Mouse (Mus musculus) limb, embryonic 10.5 days (tissue): ENCODE measurements around the gene Slfn2. TPM values are rescaled to one million over a fixed set of nuclear protein-coding genes. Genes with fewer than 3 reads are reported as not detected.
"Not testable (repeated sequence)": the region's sequence is repeated elsewhere in the genome, so short reads cannot be mapped to it uniquely, and the experiment has no call there.

Source experiments
- DNase-seq: peaks from one replicate; pipeline ENCODE4 v3.0.0-alpha.2; 2017; ENCODE audit warnings: low spot score
- H3K27ac ChIP-seq: fragments of 300-500 bp; sonication (generic); 2 replicates; pipeline ENCODE4 v1.5.1; 2016; ENCODE audit warnings: mild to moderate bottlenecking
- H3K27me3 ChIP-seq: fragments of 300-500 bp; sonication (generic); 2 replicates; pipeline ENCODE4 v1.6.1; 2016; ENCODE audit warnings: low read depth, mild to moderate bottlenecking; ENCODE audit not compliant: poor library complexity, severe bottlenecking
- H3K36me3 ChIP-seq: fragments of 300-500 bp; sonication (generic); 2 replicates; pipeline ENCODE4 v1.6.1; 2016; ENCODE audit warnings: mild to moderate bottlenecking, moderate library complexity
- H3K4me1 ChIP-seq: fragments of 300-500 bp; sonication (generic); 2 replicates; pipeline ENCODE4 v1.6.1; 2016
- H3K4me3 ChIP-seq: fragments of 300-500 bp; sonication (generic); 2 replicates; pipeline ENCODE4 v1.5.1; 2016; ENCODE audit warnings: mild to moderate bottlenecking, moderate library complexity
- H3K9me3 ChIP-seq: fragments of 300-500 bp; sonication (generic); replicated peaks from 2 replicates; pipeline ENCODE4 v1.6.1; 2016; ENCODE audit warnings: mild to moderate bottlenecking
- WGBS: fragments of 180-500 bp; shearing (Covaris S2); methylation state at CpG from one replicate; pipeline ENCODE4 v1.1.7; 2016; 5-methylcytosine and 5-hydroxymethylcytosine counted together
- polyA plus RNA-seq: library from polyadenylated mRNA; unstranded; fragments of >200 nt; fragmentation: Nextera tagmentation; extraction: Ambion mirVana; gene quantifications from 2 replicates; pipeline ENCODE4 v1.2.1, GENCODE M21; 2016

The Slfn2 gene
- 0.34 and 1.2 TPM in 2 replicates for polyA plus RNA-seq

GRCm38 (mm10) chr11:83064946-83065345 is at the start of gene Slfn2:
Slfn2 (plus strand) TSS chr11:83065112.
- WGBS: 87% methylated on average over 2 of the region's 2 CpGs
- no peak for DNase-seq
- H3K4me3 ChIP-seq: no peak within 1 kb of the TSS
- H3K27me3 ChIP-seq: peaks cover 12% of the 10 kb centered on the region; the same call in 1 of the 2 replicates
- H3K4me1 ChIP-seq: no peaks in the 10 kb centered on the region
- no peaks in the 10 kb centered on the region for H3K36me3 ChIP-seq
- H3K27ac ChIP-seq: no peak within 1 kb of the TSS
- H3K9me3 ChIP-seq: no peaks in the 10 kb centered on the region

- DNase-seq: no peak
- H3K9me3 ChIP-seq: no peaks in the 10 kb centered on the region
- no peak overlapping the region for H3K27ac ChIP-seq
Measured at GRCm38 (mm10) chr11:83016093-83016492, 48.8 kb upstream of the Slfn2 start.

GRCm38 (mm10) chr11:83019561-83020519 is 45.1 kb upstream of the Slfn2 start:
- not testable (repeated sequence) for H3K9me3 ChIP-seq, H3K4me3 ChIP-seq, H3K27me3 ChIP-seq, H3K27ac ChIP-seq, DNase-seq, H3K36me3 ChIP-seq, H3K4me1 ChIP-seq
- WGBS: 81% methylated on average over 18 of the region's 18 CpGs

More at GRCm38 (mm10) chr11:83016093-83016492, 48.8 kb upstream of the Slfn2 start:
- Histone ChIP-seq H3K27me3 (no peaks in the 10 kb centered on the region), H3K4me3 (no peak overlapping the region), H3K4me1 (no peaks in the 10 kb centered on the region), H3K36me3 (no peaks in the 10 kb centered on the region)

- no peak within 1 kb of the TSS for H3K4me3 ChIP-seq
- no peaks in the 10 kb centered on the region for H3K4me1 ChIP-seq
- no peaks in the 10 kb centered on the region for H3K9me3 ChIP-seq
- 86% methylated on average over 5 of the region's 5 CpGs for WGBS
- DNase-seq: no peak
- H3K27me3 ChIP-seq: no peaks in the 10 kb centered on the region
- no peaks in the 10 kb centered on the region for H3K36me3 ChIP-seq
- no peak within 1 kb of the TSS for H3K27ac ChIP-seq
Measured at GRCm38 (mm10) chr11:83020621-83021020, 44.3 kb upstream of the Slfn2 start, which contains the start of gene Slfn8. Slfn8 (minus strand) TSS chr11:83020810.

- not testable (repeated sequence) for H3K27ac ChIP-seq, DNase-seq, H3K27me3 ChIP-seq, H3K4me3 ChIP-seq, H3K4me1 ChIP-seq, H3K36me3 ChIP-seq, H3K9me3 ChIP-seq
- 87% methylated on average over 3 of the region's 3 CpGs for WGBS
Measured at GRCm38 (mm10) chr11:83038686-83039085, 26.2 kb upstream of the Slfn2 start.

- DNase-seq: no peak
- Histone ChIP-seq H3K9me3 (no peaks in the 10 kb centered on the region), H3K4me3 (no peak overlapping the region), H3K36me3 (no peaks in the 10 kb centered on the region), H3K4me1 (no peaks in the 10 kb centered on the region), H3K27ac (no peak overlapping the region), H3K27me3 (peaks cover 10% of the 10 kb centered on the region; the same call in 1 of the 2 replicates)
- 20% methylated on average over 1 of the region's 1 CpGs for WGBS
Measured at GRCm38 (mm10) chr11:83039156-83039555, 25.8 kb upstream of the Slfn2 start.

GRCm38 (mm10) chr11:83039796-83040195 is 25.1 kb upstream of the Slfn2 start:
- no peaks in the 10 kb centered on the region for H3K4me1 ChIP-seq
- no peak overlapping the region for H3K27ac ChIP-seq
- 14% methylated on average over 19 of the region's 19 CpGs for WGBS
- H3K36me3 ChIP-seq: no peaks in the 10 kb centered on the region
- peak overlapping the region; percentile 24; the same call in 1 of the 2 replicates for H3K4me3 ChIP-seq
- H3K9me3 ChIP-seq: no peaks in the 10 kb centered on the region
- DNase-seq: no peak
- peaks cover 10% of the 10 kb centered on the region; the same call in 1 of the 2 replicates for H3K27me3 ChIP-seq

- Histone ChIP-seq H3K4me1 (no peaks in the 10 kb centered on the region), H3K27me3 (peaks cover 10% of the 10 kb centered on the region; the same call in 1 of the 2 replicates), H3K9me3 (no peaks in the 10 kb centered on the region), H3K36me3 (no peaks in the 10 kb centered on the region), H3K27ac (no peak overlapping the region), H3K4me3 (peak overlapping the region; percentile 24; the same call in 1 of the 2 replicates)
- 21% methylated on average over 1 of the region's 1 CpGs for WGBS
- no peak for DNase-seq
Measured at GRCm38 (mm10) chr11:83040325-83040724, 24.6 kb upstream of the Slfn2 start.

GRCm38 (mm10) chr11:83041000-83041399 is 23.9 kb upstream of the Slfn2 start:
- Histone ChIP-seq H3K36me3 (no peaks in the 10 kb centered on the region), H3K27me3 (peaks cover 10% of the 10 kb centered on the region; the same call in 1 of the 2 replicates), H3K27ac (no peak overlapping the region), H3K4me1 (no peaks in the 10 kb centered on the region), H3K4me3 (no peak overlapping the region), H3K9me3 (no peaks in the 10 kb centered on the region)
- no peak for DNase-seq

GRCm38 (mm10) chr11:83043891-83044290 is 21.0 kb upstream of the Slfn2 start:
- H3K27me3 ChIP-seq: peaks cover 10% of the 10 kb centered on the region; the same call in 1 of the 2 replicates
- no peaks in the 10 kb centered on the region for H3K9me3 ChIP-seq
- no peaks in the 10 kb centered on the region for H3K4me1 ChIP-seq
- no peak for DNase-seq
- H3K36me3 ChIP-seq: no peaks in the 10 kb centered on the region
- H3K27ac ChIP-seq: no peak overlapping the region
- no peak overlapping the region for H3K4me3 ChIP-seq
- whole genome bisulfite sequencing: 88% methylated on average over 4 of the region's 4 CpGs

- 87% methylated on average over 3 of the region's 3 CpGs for WGBS
- no peaks in the 10 kb centered on the region for H3K4me1 ChIP-seq
- H3K27ac ChIP-seq: no peak overlapping the region
- no peaks in the 10 kb centered on the region for H3K27me3 ChIP-seq
- H3K9me3 ChIP-seq: no peaks in the 10 kb centered on the region
- no peaks in the 10 kb centered on the region for H3K36me3 ChIP-seq
- DNase-seq: no peak
- H3K4me3 ChIP-seq: no peak overlapping the region
Measured at GRCm38 (mm10) chr11:83045642-83046041, 19.3 kb upstream of the Slfn2 start.

GRCm38 (mm10) chr11:83057863-83058262 is 7.0 kb upstream of the Slfn2 start:
- H3K27ac ChIP-seq: no peak overlapping the region
- WGBS: 8% methylated on average over 5 of the region's 5 CpGs
- H3K4me1 ChIP-seq: no peaks in the 10 kb centered on the region
- peak; percentile 70 for DNase-seq
- H3K27me3 ChIP-seq: no peaks in the 10 kb centered on the region
- H3K36me3 ChIP-seq: no peaks in the 10 kb centered on the region
- H3K9me3 ChIP-seq: no peaks in the 10 kb centered on the region
- no peak overlapping the region for H3K4me3 ChIP-seq

GRCm38 (mm10) chr11:83060412-83061020 is 4.4 kb upstream of the Slfn2 start:
- no peak overlapping the region for H3K4me3 ChIP-seq

More at GRCm38 (mm10) chr11:83060412-83061020, 4.4 kb upstream of the Slfn2 start:
- Histone ChIP-seq H3K27me3 (peaks cover 6% of the 10 kb centered on the region; the same call in 1 of the 2 replicates), H3K9me3 (no peaks in the 10 kb centered on the region), H3K4me1 (no peaks in the 10 kb centered on the region), H3K27ac (no peak overlapping the region), H3K36me3 (no peaks in the 10 kb centered on the region)
- DNase-seq: no peak
- 84% methylated on average over 5 of the region's 5 CpGs for WGBS
